Mouse (Mus musculus) heart, adult 10 weeks (tissue): Measurements from ENCODE around the gene BC030870. TPM values are rescaled to one million over a fixed set of nuclear protein-coding genes. Genes with fewer than 3 reads are reported as not detected.

ENCODE experiments used
- polyA plus RNA-seq: library from polyadenylated mRNA; stranded (reverse); fragments of 350-450 nt; fragmentation: Illumina TruSeq; extraction: RNeasy Lipid Tissue Mini Kit (QIAGEN cat#74804); gene quantifications from one replicate; pipeline ENCODE4 v1.2.3, GENCODE M21; 2014; ENCODE audit warnings: low read depth, low replicate concordance

BC030870 gene
- not detected for polyA plus RNA-seq

DNA sequence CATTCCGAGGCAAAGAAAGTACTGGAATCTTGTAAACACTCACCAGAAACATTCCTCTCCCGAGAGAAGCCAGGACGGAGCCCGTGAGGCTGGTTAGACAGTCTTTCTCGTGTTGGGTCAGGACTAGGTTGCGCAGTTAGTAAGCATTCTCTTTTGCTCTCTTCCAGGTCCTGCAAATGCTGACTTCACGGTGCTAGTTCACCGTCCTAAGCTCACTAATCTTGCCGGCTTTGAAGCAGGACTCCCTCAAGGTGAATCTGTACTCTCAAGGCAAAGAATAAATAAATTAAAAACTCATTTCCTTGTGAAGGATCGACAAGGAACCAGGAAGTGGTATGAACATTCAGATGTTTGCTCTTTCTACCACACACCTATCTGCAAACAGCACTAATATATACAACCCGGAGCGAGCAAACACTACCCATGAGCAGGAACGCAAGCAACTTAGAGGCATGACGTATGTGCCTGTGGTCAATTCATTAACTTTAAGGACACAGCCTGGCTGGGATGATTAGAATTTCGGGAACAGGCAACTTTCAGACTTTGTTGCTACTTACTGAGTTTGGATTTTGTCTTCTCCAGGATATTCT is at the start of gene BC030870:
Gene BC030870 (minus strand): TSS at position 365 of the 590 bp plus-strand sequence.

DNA sequence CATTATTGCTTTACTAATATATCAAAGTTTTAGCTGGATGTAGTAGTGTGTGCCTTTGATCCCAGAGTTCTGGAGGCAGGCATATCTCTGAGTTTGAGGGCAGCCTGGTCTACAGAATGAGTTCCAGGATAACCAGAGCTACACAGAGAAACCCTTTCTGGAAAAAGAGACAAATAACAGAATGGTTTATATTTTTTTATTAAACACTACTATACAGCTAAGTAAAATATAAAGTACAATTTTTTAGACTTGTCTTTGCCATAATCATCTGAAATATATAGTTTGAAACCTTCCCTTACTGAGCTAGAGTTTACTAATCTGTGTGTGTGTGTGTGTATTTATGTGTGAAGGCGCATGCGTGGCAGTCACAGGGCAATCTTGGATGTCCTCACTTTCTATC is 54.6 kb downstream of the BC030870 start, which contains the start of gene Gm10663:
Gene Gm10663 (plus strand): TSS at position 301 of the 400 bp plus-strand sequence.

DNA sequence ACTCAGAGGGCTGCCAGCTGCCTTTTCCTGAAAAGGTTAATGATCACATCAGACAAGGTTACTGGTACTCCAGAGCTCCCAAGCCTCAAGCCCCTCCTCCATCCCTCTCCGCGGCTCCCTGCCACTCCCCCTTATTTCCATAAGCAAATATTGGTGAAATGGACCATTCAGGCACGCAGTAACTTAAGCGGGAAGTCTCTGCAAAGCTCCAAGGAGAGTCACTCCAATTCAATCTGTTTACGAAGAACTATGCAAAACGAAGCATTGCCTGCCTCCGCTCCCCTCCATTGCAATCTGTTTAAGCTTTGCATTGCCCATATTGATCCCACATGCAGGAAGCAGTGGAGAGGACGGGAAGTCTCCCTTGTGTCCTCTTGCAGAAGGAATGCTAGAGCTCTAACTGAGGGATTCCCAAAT is 92.2 kb downstream of the BC030870 start, which contains the start of gene Apela:
Gene Apela (minus strand): TSS at position 220 of the 417 bp plus-strand sequence.

Other genes with a start within 250 kb of the BC030870 start
- gene Tmem192, start 182.4 kb downstream of the BC030870 start, polyA plus RNA-seq = 25.9 TPM
- gene Trim75, start 141.7 kb downstream of the BC030870 start, polyA plus RNA-seq = not detected
- not detected for gene Trim61, start 111.0 kb downstream of the BC030870 start, polyA plus RNA-seq
- not detected for gene Trim60, start 111.0 kb downstream of the BC030870 start, polyA plus RNA-seq
- not detected for gene Apela, start 92.2 kb downstream of the BC030870 start, polyA plus RNA-seq
- gene Gm10663, start 54.5 kb downstream of the BC030870 start, polyA plus RNA-seq = not detected